Mouse (Mus musculus): ENCODE measurements around the gene Rpgrip1l. TPM values are rescaled to one million over a fixed set of nuclear protein-coding genes. Genes with fewer than 3 reads are reported as not detected.

Rpgrip1l gene
- polyA plus RNA-seq, 1 experiment from 2014 or later, result 9.3 TPM

GRCm38 (mm10) chr8:91349816-91350215, 36.8 kb upstream of the Rpgrip1l start:
- H3K36me3 ChIP-seq, result no peaks in the 10 kb centered on the region
- no peaks in the 10 kb centered on the region for H3K4me1 ChIP-seq (replicated peaks)
- no peaks in the 10 kb centered on the region for H3K27me3 ChIP-seq (replicated peaks)
- H3K4me3 ChIP-seq (replicated peaks), result no peak overlapping the region
- no peak overlapping the region for H3K27ac ChIP-seq
- ATAC-seq, result no peak
- 95% methylated on average over 7 of the region's 7 CpGs for WGBS
- H3K4me2 ChIP-seq (replicated peaks), result no peak overlapping the region
- no peak overlapping the region for H3K9ac ChIP-seq
- H3K9me3 ChIP-seq, result no peaks in the 10 kb centered on the region

GRCm38 (mm10) chr8:91347595-91347994, 34.5 kb upstream of the Rpgrip1l start:
- Histone ChIP-seq H3K4me1 (replicated peaks) (no peaks in the 10 kb centered on the region), H3K27me3 (replicated peaks) (no peaks in the 10 kb centered on the region), H3K27ac (no peak overlapping the region), H3K9ac (no peak overlapping the region), H3K4me2 (replicated peaks) (no peak overlapping the region), H3K4me3 (replicated peaks) (no peak overlapping the region), H3K9me3 (no peaks in the 10 kb centered on the region), H3K36me3 (no peaks in the 10 kb centered on the region)
- 55% methylated on average over 6 of the region's 6 CpGs for WGBS
- ATAC-seq, result no peak

- no peak for ATAC-seq
These were observed 34.1 kb upstream of the Rpgrip1l start for GRCm38 (mm10) chr8:91347146-91347545.

GRCm38 (mm10) chr8:91344659-91345058, 31.6 kb upstream of the Rpgrip1l start:
- no peak overlapping the region for H3K4me3 ChIP-seq (replicated peaks)
- H3K36me3 ChIP-seq, result no peaks in the 10 kb centered on the region
- no peak for ATAC-seq
- no peak overlapping the region for H3K4me2 ChIP-seq (replicated peaks)
- 87% methylated on average over 11 of the region's 11 CpGs for WGBS
- H3K4me1 ChIP-seq (replicated peaks), result 0 out of 2 replicates have a peak, but pooled peaks cover 3% of the 10 kb centered on the region
- H3K27ac ChIP-seq, result no peak overlapping the region
- no peak overlapping the region for H3K9ac ChIP-seq
- no peaks in the 10 kb centered on the region for H3K9me3 ChIP-seq
- H3K27me3 ChIP-seq (replicated peaks), result no peaks in the 10 kb centered on the region

More at GRCm38 (mm10) chr8:91347146-91347545, 34.1 kb upstream of the Rpgrip1l start:
- Histone ChIP-seq H3K9ac (no peak overlapping the region), H3K4me3 (replicated peaks) (no peak overlapping the region), H3K27me3 (replicated peaks) (no peaks in the 10 kb centered on the region), H3K9me3 (no peaks in the 10 kb centered on the region), H3K27ac (no peak overlapping the region), H3K36me3 (no peaks in the 10 kb centered on the region), H3K4me1 (replicated peaks) (0 out of 2 replicates have a peak, but pooled peaks cover 2% of the 10 kb centered on the region), H3K4me2 (replicated peaks) (no peak overlapping the region)
- WGBS, result 81% methylated on average over 10 of the region's 10 CpGs

- Histone ChIP-seq H3K9me3 (no peaks in the 10 kb centered on the region), H3K27me3 (replicated peaks) (no peaks in the 10 kb centered on the region), H3K4me2 (replicated peaks) (no peak overlapping the region), H3K4me3 (replicated peaks) (no peak overlapping the region), H3K36me3 (no peaks in the 10 kb centered on the region), H3K4me1 (replicated peaks) (0 out of 2 replicates have a peak, but pooled peaks cover 5% of the 10 kb centered on the region), H3K27ac (no peak overlapping the region), H3K9ac (no peak overlapping the region)
- 80% methylated on average over 5 of the region's 5 CpGs for WGBS
- ATAC-seq, result no peak
These were observed 29.7 kb upstream of the Rpgrip1l start for GRCm38 (mm10) chr8:91342798-91343197.

- 57% methylated on average over 5 of the region's 5 CpGs for WGBS
- H3K9me3 ChIP-seq, result no peaks in the 10 kb centered on the region
- no peak for ATAC-seq
- H3K4me3 ChIP-seq (replicated peaks), result no peak overlapping the region
- H3K27me3 ChIP-seq (replicated peaks), result no peaks in the 10 kb centered on the region
- H3K4me2 ChIP-seq (replicated peaks), result no peak overlapping the region
- H3K36me3 ChIP-seq, result no peaks in the 10 kb centered on the region
- 0 out of 2 replicates have a peak, but pooled peaks cover 5% of the 10 kb centered on the region for H3K4me1 ChIP-seq (replicated peaks)
- no peak overlapping the region for H3K27ac ChIP-seq
- no peak overlapping the region for H3K9ac ChIP-seq
These were observed 29.1 kb upstream of the Rpgrip1l start for GRCm38 (mm10) chr8:91342196-91342595.

- 0 out of 2 replicates have a peak, but pooled peaks cover 5% of the 10 kb centered on the region for H3K4me1 ChIP-seq (replicated peaks)
- H3K4me3 ChIP-seq (replicated peaks), result no peak overlapping the region
- 61% methylated on average over 1 of the region's 1 CpGs for WGBS
- H3K9ac ChIP-seq, result no peak overlapping the region
- no peak for ATAC-seq
- no peaks in the 10 kb centered on the region for H3K9me3 ChIP-seq
- H3K27ac ChIP-seq, result no peak overlapping the region
- no peak overlapping the region for H3K4me2 ChIP-seq (replicated peaks)
- no peaks in the 10 kb centered on the region for H3K27me3 ChIP-seq (replicated peaks)
- H3K36me3 ChIP-seq, result no peaks in the 10 kb centered on the region
These were observed 27.7 kb upstream of the Rpgrip1l start for GRCm38 (mm10) chr8:91340746-91341145.

- H3K9me3 ChIP-seq, result no peaks in the 10 kb centered on the region
- no peaks in the 10 kb centered on the region for H3K27me3 ChIP-seq (replicated peaks)
- H3K4me2 ChIP-seq (replicated peaks), result no peak overlapping the region
- H3K9ac ChIP-seq, result no peak overlapping the region
- H3K36me3 ChIP-seq, result no peaks in the 10 kb centered on the region
- H3K27ac ChIP-seq, result no peak overlapping the region
- no peak for ATAC-seq
- H3K4me1 ChIP-seq (replicated peaks), result 0 out of 2 replicates have a peak, but pooled peaks cover 5% of the 10 kb centered on the region
- H3K4me3 ChIP-seq (replicated peaks), result no peak overlapping the region
- WGBS, result 77% methylated on average over 8 of the region's 8 CpGs
These were observed 26.6 kb upstream of the Rpgrip1l start for GRCm38 (mm10) chr8:91339651-91340050.

GRCm38 (mm10) chr8:91338389-91339154, 25.5 kb upstream of the Rpgrip1l start:
- H3K4me2 ChIP-seq (replicated peaks), result no peak overlapping the region
- H3K4me1 ChIP-seq (replicated peaks), result 0 out of 2 replicates have a peak, but pooled peaks cover 5% of the 10 kb centered on the region
- no peak overlapping the region for H3K9ac ChIP-seq
- H3K27ac ChIP-seq, result no peak overlapping the region
- H3K36me3 ChIP-seq, result no peaks in the 10 kb centered on the region
- H3K9me3 ChIP-seq, result no peaks in the 10 kb centered on the region
- H3K27me3 ChIP-seq (replicated peaks), result no peaks in the 10 kb centered on the region
- no peak for ATAC-seq
- 83% methylated on average over 6 of the region's 6 CpGs for WGBS
- H3K4me3 ChIP-seq (replicated peaks), result no peak overlapping the region

GRCm38 (mm10) chr8:91329461-91329850, 16.4 kb upstream of the Rpgrip1l start:
- Histone ChIP-seq H3K9me3 (no peaks in the 10 kb centered on the region), H3K27me3 (replicated peaks) (no peaks in the 10 kb centered on the region), H3K4me1 (replicated peaks) (peaks cover 31% of the 10 kb centered on the region), H3K9ac (no peak overlapping the region), H3K27ac (no peak overlapping the region), H3K36me3 (no peaks in the 10 kb centered on the region), H3K4me3 (replicated peaks) (no peak overlapping the region), H3K4me2 (replicated peaks) (no peak overlapping the region)
- ATAC-seq, result no peak
- WGBS, result 42% methylated on average over 6 of the region's 6 CpGs

GRCm38 (mm10) chr8:91329056-91329455, 16.0 kb upstream of the Rpgrip1l start:
- H3K27ac ChIP-seq, result no peak overlapping the region
- WGBS, result 73% methylated on average over 9 of the region's 9 CpGs
- no peak overlapping the region for H3K9ac ChIP-seq
- H3K9me3 ChIP-seq, result no peaks in the 10 kb centered on the region
- ATAC-seq, result no peak
- H3K4me3 ChIP-seq (replicated peaks), result no peak overlapping the region
- H3K36me3 ChIP-seq, result no peaks in the 10 kb centered on the region
- peaks cover 31% of the 10 kb centered on the region for H3K4me1 ChIP-seq (replicated peaks)
- no peak overlapping the region for H3K4me2 ChIP-seq (replicated peaks)
- no peaks in the 10 kb centered on the region for H3K27me3 ChIP-seq (replicated peaks)

- 82% methylated on average over 11 of the region's 11 CpGs for WGBS
- no peaks in the 10 kb centered on the region for H3K36me3 ChIP-seq
- no peak overlapping the region for H3K27ac ChIP-seq
- H3K9me3 ChIP-seq, result no peaks in the 10 kb centered on the region
- no peaks in the 10 kb centered on the region for H3K27me3 ChIP-seq (replicated peaks)
- no peak overlapping the region for H3K4me3 ChIP-seq (replicated peaks)
- H3K4me2 ChIP-seq (replicated peaks), result no peak overlapping the region
- no peak overlapping the region for H3K9ac ChIP-seq
- H3K4me1 ChIP-seq (replicated peaks), result peaks cover 31% of the 10 kb centered on the region
- ATAC-seq, result no peak
These were observed 14.6 kb upstream of the Rpgrip1l start for GRCm38 (mm10) chr8:91327471-91328205.
